Mouse (Mus musculus) c-Kit-positive CD71-positive TER-119-negative erythroid progenitor cells, embryonic 14.5 days (primary cell): ENCODE results near the gene Sult5a1.

ENCODE experiments used
- DNase-seq: peaks from one replicate; pipeline ENCODE4 v3.0.0-alpha.2; 2013; ENCODE audit warnings: low read depth

The Sult5a1 gene

GRCm38 (mm10) chr8:123157888-123158465, at the start of gene Sult5a1:
Sult5a1 (minus strand) TSS chr8:123158315.
- no peak for DNase-seq

GRCm38 (mm10) chr8:123203571-123203970, 45.5 kb upstream of the Sult5a1 start:
- no peak for DNase-seq

GRCm38 (mm10) chr8:123202288-123202687, 44.2 kb upstream of the Sult5a1 start:
- peak; percentile 67 for DNase-seq

DNA sequence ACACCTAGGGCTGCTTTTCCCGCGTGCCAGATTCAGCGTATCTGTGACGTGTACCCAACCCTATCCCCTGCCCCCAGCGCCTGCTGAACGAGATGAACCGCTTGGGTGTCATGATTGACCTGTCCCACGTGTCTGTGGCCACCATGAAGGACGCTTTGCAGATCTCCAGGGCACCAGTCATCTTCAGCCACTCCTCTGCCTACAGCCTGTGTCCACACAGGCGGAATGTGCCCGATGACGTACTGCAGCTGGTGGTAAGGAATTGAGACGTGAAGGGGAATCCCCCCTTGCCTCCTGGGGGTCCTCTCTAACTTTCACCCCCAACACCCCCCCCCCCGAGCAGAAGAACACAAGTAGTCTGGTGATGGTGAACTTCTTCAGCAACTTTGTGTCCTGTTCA, 41.7 kb upstream of the Sult5a1 start:
- DNase-seq, result no peak

DNA sequence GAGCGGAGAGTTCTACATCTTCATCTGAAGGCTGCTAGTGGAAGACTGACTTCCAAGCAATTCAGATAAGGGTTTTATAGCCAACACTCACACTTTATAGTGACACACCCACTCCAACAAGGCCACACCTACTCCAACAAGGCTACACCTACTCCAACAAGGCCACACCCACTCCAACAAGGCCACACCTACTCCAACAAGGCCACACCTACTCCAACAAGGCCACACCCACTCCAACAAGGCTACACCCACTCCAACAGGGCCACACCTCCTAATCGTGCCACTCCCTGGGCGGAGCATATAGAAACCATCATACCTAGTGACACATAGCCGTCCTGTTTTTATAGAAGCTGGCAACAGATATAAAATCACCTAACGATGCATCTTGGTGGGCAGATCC, 38.9 kb upstream of the Sult5a1 start:
- peak; percentile 61 for DNase-seq

GRCm38 (mm10) chr8:123193771-123194170, 35.7 kb upstream of the Sult5a1 start:
- no peak for DNase-seq

DNA sequence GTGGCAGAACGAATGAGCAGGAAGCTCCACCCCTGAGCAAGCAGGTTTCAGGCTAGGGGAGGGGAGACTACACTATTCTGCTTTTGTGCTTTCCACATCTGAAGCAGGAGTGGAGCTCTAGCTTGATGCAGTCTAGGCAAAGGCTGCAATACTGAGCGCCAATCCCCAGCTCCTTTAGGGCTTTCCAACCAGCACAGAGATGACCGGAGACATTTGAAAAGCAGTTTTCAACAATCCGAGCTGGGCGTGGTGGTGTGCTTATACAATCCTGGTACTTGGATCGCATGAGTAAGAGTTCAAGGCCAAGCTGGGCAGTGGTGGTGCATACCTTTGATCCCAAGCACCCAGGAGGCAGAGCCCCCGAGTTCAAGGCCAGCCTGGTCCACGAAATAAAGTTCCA, 33.8 kb upstream of the Sult5a1 start:
- no peak for DNase-seq

- peak; percentile 73 for DNase-seq
Measured at GRCm38 (mm10) chr8:123190678-123191077, 32.6 kb upstream of the Sult5a1 start.

DNA sequence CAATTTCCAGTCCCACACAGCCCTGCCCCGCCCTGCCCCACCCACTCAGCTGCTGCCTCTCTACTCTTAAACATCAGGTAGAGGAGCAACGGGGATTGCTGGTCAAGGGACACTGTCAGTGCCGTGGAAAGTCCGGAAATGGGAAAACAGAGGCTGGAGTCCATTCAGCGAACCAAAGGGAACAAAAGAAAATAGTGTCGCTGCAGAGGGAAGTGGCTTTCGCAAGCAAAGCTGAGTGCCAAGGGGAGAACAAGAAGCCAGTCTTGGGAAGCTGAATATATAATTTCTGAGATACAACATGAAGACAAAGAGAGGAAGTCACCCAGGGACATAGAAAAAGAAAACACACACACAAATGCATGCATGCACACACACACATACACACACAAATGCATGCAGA, 30.7 kb upstream of the Sult5a1 start:
- DNase-seq, result no peak

DNA sequence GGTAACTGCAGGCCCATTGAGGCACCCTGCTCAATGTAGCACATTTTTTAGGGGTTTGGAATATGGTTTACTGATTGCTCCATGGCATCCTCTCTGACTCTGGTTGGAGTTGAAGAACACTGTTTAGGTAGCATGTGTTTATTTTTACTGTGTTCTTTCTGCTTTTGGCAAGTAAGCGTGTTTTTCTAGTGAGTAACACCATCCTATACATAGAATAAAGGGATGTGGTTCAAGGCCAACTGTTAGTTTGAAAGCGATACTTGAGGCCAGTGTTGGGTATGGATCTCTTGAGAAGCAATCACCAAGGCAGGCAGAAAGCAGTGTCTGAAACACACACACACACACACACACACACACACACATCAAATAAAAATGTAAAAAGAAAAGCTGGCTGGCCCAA, 29.9 kb upstream of the Sult5a1 start:
- no peak for DNase-seq

GRCm38 (mm10) chr8:123185566-123186409, 27.7 kb upstream of the Sult5a1 start, which contains the start of gene Dpep1:
Dpep1 (plus strand) TSS chr8:123186242.
- no peak for DNase-seq

DNA sequence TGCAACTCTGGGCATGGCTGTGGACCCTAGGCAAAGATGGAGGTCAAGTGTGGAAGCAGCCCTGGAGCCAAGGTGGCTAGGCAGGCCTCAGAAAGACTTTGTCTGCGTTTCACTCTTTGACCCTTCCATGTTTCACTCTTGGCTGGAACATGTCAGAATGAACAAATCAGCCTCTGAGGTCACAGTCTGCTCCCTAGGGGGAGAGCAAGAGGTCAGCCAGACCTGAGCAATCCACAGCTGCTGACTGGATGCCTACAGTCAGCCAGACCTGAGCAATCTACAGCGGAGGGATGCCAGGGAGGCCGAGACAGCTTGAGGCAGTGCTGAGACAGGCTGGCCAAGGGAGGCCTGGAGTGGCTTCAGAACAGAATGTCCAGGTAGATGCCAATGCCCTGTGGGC, 23.3 kb upstream of the Sult5a1 start:
- DNase-seq, result no peak

DNA sequence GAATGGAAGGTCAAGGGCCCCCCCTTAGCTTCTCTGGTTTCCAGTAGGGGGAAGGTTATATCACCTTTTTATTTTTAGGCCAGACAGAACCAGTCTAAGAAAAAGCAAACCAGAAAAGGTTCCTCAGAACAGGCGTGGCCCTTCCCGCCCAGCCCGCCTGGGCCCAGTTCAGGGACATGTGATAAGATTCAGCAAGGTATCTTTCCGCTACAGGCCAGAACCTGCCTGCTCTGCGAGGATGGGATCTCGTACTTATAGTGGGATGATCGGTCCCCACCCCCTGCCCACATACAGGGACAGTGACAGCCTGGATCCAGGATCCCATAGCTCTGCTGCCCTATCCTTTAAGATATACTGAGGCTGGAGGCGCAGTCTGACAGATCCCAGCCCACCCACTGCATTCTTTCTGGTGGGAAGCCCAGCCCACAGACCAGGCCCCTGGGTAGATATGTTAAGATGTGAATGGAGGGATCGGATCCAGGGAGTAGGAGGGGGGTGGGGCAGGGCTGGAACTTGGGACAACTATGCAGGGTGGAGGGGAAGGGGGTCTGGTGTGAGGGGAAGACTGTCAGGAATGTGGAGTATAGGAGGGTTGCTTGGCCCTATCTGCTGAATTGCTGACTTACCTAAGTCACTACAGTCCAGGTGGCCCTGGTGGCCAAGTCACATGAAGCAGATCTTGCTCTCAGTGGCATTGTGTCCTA, 1.9 kb downstream of the Sult5a1 start:
- peak; percentile 57 for DNase-seq

GRCm38 (mm10) chr8:123155177-123155576, 2.9 kb downstream of the Sult5a1 start:
- no peak for DNase-seq

- DNase-seq, result no peak
Measured at GRCm38 (mm10) chr8:123150737-123151171, 7.4 kb downstream of the Sult5a1 start.

- DNase-seq, result no peak
Measured at GRCm38 (mm10) chr8:123146390-123146789, 11.7 kb downstream of the Sult5a1 start.

- DNase-seq, result peak; percentile 45
Measured at GRCm38 (mm10) chr8:123145279-123145678, 12.8 kb downstream of the Sult5a1 start.

DNA sequence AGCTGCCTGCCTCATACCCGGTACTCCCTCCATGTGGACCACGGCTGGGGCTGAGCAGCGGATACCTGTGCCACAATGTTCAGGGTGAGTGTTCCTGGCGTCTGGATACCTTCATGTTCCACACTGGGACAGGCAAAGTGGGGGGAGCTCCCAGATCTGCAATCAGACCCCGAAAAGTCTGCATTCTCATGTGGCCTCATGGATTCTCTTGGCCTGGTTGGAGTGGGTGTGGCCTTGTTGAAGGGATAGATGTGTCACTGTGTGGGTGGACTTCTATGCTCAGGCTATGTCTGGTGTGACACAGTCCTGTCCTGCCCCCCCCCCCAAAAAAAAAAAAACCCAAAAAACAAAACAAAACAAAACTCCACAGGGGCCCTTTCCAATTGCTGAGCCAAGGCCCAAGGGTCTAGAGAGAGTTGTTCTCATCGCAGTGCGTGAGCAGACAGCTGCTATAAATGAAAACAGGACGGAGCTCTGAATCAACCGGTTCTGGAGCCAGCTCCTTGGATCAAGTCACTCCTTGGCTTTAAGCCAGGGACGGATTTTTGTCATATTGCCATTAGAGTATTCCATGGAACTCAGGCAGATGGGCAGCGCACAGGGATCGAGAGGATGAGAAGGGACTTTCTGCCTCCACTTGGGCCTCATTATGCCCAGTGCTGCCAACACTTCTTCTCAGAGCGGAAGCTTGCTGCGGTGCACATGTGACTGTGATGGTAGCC, 16.2 kb downstream of the Sult5a1 start:
- no peak for DNase-seq

DNA sequence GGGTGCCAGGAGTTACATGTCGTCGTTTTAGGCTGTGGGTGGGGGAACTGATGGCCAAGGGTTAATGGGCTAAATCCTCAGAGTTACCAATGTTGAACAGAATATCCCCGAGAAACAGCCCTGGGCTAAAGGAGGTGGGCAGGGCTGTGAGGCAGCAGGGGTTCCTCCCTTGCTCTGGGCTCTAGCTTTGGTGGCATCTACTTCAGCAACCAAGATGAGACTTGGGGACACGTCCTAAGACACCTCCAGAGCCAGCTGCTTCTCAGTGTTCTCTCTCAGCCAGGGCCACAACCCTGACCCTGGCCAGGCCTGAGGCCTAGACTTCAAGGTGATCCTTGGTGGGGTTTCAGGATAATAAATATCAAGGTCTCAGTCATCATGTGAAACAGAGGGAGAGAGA, 19.4 kb downstream of the Sult5a1 start:
- no peak for DNase-seq

GRCm38 (mm10) chr8:123137645-123138077, 20.5 kb downstream of the Sult5a1 start:
- DNase-seq, result no peak

DNA sequence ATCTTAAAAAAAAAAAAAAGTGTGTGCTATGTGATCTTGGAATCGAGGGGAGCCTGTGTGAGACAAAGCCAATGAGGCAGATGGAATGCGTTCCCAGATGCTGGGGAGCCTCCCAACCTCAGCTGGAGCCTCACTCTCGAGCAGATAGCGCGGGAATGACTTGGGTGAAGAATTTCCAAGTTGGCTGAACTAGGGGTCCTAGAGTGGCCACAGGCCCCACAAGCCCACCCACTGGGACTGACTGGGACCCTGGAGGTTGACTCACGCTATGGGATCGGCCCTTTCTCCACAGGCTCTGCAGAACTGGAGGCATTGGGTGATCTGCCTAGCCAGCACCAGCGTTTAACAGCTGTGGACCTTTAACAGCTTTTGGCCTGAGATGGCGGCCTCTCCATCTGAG, 21.8 kb downstream of the Sult5a1 start:
- no peak for DNase-seq

- DNase-seq, result no peak
Measured at GRCm38 (mm10) chr8:123135806-123136205, 22.3 kb downstream of the Sult5a1 start.
